Mouse (Mus musculus): ENCODE measurements around the gene Dgkh. TPM values are rescaled to one million over a fixed set of nuclear protein-coding genes. Genes with fewer than 3 reads are reported as not detected.
"Not testable (repeated sequence)": the region's sequence is repeated elsewhere in the genome, so short reads cannot be mapped to it uniquely, and the experiment has no call there.

Dgkh gene
- total RNA-seq, 2 experiments from 2014 or later: 1.3 to 1.5 TPM

DNA sequence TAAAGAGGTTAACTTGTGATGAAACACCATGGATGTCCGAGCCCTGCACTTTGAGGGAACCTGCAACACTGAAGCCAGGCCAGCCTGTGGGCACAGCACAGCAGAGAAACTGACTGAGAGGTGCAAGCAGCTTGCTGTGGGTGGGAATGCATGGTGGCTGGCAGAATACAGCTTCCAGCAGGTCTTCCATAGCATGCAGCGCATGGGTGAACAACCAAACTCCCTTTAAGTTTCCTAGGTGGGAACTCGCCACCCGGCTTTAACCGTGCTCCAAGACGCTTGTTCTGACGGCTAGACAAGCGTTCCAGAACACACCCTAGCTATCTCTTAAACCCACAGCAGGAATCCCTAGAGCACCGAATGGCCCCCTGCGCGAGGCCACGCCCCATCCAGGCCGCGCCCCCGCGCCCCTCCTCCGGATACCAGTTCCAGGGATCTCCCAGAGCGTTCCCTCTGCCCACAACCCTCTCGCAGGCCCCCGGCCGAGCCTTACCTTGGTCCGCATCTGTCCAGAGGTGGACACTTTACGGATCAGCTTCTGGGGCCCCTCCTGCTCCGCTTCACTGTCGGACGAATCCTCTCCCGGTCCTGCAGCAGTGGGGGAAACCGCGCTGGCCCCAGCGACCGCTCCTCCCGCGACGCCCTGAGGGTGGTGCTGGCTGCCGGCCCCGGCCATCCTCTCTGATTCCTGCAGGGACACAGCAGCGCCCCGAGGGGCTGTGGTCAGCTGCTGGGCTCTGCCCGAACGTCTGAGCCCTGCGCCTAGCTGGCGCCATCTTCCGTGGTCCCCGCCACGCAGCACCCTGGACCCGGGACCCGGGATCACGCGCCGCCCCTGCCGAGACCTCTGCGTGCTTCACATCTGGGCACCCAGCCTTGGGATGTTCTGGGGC lies 7.9 kb downstream of the Dgkh start:
- peak; percentile 84 for ATAC-seq (replicated peaks; ENCODE audit: poor library complexity, severe bottlenecking)

DNA sequence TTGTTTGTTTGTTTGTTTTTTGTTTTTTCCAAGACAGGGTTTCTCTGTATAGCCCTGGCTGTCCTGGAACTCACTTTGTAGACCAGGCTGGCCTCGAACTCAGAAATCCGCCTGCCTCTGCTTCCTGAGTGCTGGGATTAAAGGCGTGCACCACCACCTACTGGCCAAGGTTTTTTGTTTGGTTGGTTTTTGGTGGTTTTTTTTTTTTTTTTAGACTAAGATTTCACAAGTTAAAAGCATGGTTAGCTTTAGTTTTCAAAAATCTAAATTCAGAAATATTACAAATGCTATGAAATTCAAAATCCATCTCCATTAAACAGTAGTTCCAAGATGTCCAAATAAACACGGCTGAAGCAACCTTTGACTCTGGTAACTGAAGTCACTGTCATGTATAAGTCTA lies 8.9 kb downstream of the Dgkh start:
- not testable (repeated sequence) for ATAC-seq (replicated peaks; ENCODE audit: poor library complexity, severe bottlenecking)

DNA sequence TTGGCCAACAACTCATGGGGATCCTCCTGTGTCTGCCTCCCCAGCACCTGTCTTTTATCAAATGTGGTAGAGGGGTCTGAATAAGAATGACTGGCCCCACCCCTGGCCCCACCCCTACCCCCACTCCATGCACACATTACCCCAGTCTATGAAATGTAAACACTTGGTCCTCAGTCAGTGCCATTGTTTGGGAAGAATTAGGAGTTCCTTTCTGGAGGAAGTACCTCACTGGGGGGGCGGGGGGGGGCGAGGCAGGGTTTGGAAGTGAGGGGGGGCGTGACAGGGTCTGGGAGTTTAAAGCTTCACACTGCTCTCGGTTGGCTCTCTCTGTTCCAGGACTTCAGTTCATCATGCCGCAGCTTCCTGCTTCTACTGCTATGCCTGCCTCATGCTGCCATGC lies 10.5 kb downstream of the Dgkh start:
- no peak for ATAC-seq (replicated peaks; ENCODE audit: poor library complexity, severe bottlenecking)

DNA sequence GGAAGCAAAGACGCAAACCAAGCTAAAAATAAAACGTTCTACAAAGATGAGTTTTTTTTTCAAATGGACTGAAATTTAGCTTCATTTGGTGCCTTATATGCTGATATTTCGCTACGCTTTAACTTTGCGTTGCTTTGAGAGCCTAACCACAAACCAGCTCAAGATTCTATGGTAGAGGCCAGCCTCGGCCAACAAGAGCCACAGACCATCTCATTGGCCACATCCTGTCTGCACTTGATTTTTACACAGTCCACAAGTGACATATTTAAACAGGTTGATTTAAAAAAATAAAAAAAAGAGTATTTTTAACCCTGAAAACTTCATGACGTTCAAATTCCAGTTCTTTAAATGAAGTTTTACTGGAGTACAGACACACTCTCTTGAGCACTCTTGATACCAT lies 16.5 kb downstream of the Dgkh start:
- ATAC-seq (replicated peaks; ENCODE audit: poor library complexity, severe bottlenecking): no peak

DNA sequence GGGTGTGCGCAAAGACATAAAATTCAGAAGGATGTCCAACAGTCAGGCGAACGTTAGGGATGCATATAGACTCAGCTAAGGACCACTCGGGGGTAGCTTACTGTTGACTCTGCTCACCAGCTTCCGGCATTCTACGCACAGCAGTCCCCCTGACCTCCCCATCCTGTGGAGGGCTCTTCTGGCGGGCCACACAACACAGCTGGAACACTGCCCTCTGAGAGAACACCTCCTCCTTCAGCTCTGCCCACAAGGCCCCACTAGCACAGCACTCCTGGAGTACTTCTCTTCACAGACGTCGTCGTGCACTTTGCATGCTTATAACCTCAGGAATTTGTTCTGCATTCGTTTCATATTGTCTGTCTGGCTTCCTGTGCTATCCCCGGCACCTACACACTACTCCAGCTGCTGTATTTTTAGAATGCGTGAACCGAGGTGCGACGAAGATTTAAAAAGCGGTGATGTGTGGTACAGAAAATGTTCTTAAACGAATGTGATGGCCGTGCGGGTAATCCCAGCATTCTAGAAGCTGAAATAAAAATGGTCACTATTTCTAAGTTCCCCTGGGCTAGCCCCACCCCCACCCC lies 19.9 kb downstream of the Dgkh start:
- no peak for ATAC-seq (replicated peaks; ENCODE audit: poor library complexity, severe bottlenecking)

DNA sequence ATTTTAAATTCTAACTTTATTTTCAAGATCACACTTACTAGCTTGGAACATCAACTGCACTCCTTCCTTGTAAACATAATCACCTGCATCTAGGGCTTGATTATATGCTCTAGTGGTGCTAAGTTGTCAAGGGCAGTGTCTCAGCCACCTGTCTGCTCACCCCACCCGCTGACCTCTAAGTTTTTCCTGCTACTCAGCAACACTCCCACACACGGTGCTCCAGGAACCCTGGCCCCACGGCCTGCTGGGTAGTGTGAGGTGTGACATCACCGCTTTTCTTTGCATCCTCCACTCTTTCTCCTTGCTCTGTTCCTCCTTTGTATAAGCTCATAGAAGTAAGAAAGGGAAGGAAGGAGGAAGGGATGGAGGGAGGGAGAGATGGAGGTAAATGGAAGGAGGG lies 21.9 kb downstream of the Dgkh start:
- ATAC-seq (replicated peaks; ENCODE audit: poor library complexity, severe bottlenecking): no peak

DNA sequence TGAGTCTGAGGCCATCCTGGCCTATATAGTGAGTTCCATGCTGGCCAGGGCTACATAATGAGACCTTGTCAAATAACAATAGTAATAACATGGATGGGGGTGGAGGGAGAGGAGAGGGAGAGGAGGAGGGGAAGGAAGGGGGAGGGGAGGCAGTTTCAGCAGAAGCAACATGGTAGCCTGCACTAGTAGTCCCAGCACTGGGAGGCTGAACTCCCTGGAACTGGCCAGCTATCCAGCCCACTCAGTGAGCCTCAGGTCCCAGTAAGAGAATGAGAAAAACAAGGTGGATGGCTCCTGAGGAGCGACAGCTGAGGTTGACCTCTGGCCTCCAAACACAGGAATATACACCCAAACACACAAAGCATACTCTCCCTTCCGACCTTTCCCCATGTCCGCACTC lies 27.0 kb downstream of the Dgkh start:
- no peak for ATAC-seq (replicated peaks; ENCODE audit: poor library complexity, severe bottlenecking)

DNA sequence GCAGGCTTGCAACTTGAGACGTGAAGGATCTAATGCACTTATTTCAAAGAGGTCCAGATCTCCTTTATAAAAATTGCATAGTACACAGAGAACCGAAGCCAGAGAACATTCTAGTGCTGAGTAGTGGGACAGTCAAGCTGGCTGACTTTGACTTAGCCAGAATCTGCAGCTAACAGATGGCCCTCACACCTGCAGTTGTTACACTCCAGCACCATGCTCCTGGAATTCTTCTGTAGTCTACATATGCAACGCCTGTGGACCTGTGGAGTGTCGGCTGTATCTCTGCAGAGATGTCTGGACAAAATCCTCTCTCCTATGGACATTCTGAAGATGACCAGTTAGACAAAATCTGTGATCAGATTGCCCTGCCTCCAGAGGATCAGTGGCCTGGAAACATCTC lies 28.6 kb downstream of the Dgkh start:
- no peak for ATAC-seq (replicated peaks; ENCODE audit: poor library complexity, severe bottlenecking)

DNA sequence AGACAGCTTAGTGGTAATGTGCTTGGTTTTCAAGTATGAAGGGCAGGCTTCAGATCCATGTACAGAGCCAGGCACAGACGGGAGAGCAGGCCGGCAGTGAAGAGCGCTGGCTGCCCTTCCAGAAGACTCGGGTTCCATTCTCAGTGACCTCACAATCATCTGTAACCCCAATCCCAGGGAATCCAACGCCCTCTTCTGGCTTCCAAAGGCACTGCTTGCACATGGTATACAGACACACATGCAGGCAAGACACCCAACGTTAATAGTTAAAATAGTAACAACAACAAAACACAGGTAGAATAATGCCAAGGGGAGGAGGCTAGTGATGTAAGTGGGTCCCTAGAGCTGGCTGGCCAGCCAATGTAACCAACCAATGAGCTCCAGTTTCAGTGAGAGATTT lies 29.2 kb downstream of the Dgkh start:
- ATAC-seq (replicated peaks; ENCODE audit: poor library complexity, severe bottlenecking): no peak

DNA sequence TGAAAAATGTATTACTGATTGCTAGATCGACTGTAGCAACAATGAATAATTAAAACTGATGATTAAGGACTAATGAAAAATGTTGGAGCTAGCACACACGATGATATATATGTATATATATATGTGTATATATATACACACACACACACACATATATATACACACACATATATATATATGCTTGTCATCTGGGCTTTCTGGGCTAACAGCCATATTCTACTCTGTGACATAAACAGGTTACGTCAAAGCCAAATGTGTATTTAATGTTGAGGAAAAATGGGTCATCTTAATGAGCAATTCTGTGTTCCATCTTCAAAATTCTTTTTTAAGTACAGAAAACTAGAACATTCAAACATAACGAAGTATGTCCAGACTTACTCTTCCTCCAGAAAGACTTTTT lies 30.5 kb downstream of the Dgkh start:
- no peak for ATAC-seq (replicated peaks; ENCODE audit: poor library complexity, severe bottlenecking)

DNA sequence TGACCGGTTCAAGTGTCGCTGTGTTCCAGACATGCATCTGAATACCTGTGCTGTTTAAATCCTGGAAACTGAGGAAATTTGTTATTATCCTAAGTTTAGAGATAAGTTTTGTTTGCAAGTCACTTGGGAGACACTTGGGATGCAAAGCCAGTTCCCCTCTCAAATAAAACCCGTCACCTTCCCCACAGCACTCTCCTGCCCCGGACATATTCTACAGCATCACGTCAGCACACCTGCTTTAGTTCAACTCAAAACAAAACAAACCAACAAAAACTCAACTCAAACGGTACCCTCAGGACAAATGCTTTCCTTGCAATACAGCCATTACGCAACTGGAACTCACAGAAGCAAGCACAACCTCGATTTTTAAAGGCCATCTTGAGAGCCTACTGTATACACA lies 31.1 kb downstream of the Dgkh start:
- no peak for ATAC-seq (replicated peaks; ENCODE audit: poor library complexity, severe bottlenecking)

DNA sequence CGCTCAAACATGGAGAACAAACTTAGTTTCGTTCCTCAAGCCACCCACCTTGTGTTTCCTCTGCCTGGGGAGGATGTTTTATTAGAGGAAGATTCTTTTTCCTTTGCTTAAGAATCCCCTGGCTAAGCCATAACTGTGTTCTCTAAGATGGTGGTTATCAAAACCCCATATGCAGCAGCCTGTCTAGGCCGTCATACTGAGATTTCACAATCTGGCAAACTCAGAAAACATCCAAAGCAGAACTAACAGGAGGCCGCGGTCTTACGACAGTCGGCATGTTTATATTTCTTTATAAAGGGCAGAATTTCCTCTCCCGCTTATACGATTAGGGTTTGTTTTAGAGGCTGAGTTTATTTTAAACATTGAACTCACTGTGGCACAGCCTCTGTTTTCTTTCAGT lies 31.5 kb downstream of the Dgkh start:
- peak; percentile 85 for ATAC-seq (replicated peaks; ENCODE audit: poor library complexity, severe bottlenecking)

DNA sequence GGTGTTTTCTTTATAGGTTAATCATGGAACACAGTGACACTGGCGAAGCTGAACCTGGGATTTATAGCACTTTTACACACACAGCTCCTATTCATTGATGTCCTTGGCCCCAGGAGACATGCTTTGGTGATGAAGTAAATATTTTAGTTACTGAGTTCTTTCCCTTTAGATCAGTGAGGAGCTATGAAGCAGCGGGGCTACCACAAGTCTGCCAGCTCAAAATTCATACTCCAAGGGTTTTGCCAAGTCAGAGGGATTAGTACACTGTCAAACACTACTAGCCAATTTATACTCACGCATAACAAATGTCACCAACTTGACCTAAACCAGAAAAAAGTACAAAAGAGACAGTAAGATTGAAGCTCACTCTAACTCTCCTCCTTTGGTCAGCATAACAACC lies 32.9 kb downstream of the Dgkh start:
- no peak for ATAC-seq (replicated peaks; ENCODE audit: poor library complexity, severe bottlenecking)

DNA sequence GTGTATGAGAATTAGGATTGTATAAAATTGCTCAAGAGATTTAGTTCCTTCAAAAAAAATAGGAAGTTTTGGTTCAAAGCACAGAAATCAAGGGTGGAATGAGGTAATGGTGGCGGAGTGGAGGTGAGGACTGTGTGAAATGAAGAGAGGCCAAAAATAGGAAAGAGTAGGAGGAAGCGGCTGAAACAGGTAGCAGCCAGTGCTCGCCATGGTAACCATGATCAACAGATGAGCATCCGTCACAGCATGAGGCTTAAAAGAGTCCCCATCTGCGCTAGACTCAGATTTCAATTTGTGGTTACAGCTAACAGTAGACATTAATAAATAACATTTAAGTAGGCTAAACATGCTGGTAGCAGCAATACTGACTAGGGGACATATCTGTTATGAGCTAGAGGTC lies 33.4 kb downstream of the Dgkh start:
- ATAC-seq (replicated peaks; ENCODE audit: poor library complexity, severe bottlenecking): peak; percentile 54

DNA sequence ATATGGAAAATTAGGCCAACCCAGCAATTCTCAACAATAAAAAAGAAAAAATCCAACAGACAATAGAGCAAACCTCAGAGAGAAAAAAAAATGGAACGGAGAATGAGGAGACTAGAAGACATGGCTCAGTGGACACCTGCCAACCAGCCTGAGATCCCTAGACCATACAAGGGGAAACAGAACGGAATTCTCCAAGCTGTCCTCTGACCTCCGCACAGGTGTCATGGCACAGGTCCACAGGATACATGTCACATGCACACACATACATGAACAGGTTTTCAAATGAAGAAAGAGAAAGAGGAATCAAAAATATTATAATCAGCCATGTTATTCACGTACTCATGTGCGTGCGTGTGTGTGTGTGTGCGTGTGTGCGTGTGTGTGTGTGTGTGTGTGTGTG lies 38.5 kb downstream of the Dgkh start:
- ATAC-seq (replicated peaks; ENCODE audit: poor library complexity, severe bottlenecking): no peak

DNA sequence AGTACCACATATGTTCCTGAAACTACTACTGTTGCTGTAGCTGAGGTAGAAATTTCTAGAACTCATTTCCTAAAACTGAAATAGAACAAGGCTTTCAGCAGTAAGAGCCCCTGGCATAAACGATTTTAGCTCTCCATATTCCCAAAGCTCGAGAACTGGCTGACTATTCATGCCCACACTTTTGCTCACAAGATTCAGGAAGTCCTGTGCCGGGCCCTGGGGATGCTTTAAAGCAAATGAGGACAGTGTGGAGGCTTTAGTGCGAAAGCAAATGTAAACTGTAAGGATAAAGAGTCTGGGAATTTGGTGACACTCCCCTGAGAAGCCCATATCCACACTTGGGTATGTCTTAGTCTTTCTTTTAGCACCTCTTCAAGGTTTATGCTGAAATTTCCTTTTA lies 40.0 kb downstream of the Dgkh start:
- no peak for ATAC-seq (replicated peaks; ENCODE audit: poor library complexity, severe bottlenecking)

DNA sequence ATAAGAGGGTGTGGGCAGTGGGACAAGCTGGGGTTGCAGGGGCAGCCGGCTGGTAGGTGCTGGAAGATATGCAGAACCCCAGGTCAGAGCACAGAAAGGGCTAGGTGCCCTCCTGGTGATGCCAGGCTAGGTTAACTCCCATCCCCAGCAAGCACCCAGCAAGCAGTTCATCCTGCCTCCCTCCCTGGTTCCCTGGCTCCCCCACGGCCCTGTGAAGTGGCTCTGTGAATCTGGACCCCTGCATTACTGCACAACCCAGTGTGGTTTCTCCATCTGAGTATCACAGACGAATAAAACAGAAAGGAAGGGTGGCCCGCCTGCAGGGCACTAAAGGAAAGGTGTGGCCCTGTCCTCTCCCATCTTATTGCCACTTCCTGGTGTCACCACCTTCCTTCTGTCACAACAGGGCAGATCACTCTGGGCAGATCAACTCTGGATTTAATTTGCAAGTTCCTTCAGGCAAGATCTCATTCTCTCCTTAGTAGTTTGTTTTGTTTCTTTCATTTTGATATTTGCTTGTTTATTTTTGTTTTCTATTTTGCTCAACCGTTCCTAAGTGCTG lies 40.6 kb downstream of the Dgkh start:
- ATAC-seq (replicated peaks; ENCODE audit: poor library complexity, severe bottlenecking): peak; percentile 61

DNA sequence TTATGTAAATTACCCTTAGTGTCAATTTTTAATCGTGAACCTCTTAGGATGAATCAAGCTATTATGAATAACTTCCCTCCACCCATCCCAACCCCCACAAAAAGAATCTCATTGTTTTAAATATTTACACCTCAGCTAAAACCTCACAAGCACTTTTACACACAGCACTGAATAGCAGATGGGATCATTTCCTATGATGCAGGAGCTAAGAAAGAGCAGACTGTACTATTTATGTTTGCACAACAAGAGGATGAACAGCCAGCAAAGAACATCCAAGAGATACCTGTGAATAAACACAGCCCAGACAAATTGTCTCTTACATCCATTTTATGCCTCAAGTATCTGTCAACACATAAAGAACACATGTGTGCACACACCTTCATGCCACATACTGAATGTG lies 41.7 kb downstream of the Dgkh start:
- no peak for ATAC-seq (replicated peaks; ENCODE audit: poor library complexity, severe bottlenecking)

DNA sequence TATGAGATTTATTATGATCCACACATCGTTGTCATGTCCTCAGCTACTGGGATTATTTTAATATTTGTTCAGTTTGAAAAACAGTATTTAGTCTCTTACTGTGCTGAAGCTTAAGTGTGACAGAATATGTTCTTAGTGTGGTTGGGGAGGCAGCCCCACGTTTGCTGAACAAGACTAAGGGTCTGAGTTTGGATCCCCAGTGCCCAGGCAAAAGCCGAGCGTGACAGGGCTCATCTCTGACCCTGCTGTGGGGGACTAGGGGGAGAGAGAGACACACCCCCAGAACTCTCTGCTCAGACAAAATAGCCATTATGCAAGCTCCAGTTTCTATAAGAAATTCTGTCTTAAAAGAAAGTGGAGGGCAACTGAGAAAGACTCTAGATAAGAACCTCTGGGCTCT lies 42.2 kb downstream of the Dgkh start:
- no peak for ATAC-seq (replicated peaks; ENCODE audit: poor library complexity, severe bottlenecking)

DNA sequence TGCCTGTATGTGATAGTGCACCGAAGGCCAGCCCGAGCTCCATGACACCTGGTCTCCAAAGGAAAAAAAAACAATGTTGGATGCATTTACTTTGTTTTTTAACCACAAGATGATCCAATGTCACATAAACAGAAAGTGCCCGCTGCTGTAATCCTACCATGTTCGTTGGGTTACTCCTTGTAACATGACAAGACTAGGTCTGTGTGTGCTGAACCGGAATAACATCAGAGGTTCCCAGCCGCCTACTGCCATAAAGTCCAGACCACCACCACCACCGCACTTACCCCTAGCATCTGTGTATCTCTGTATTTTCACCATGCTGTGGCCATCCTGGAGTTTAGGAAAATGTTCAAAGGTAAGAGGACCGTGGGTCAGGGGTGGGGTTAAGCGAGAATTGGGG lies 42.6 kb downstream of the Dgkh start:
- ATAC-seq (replicated peaks; ENCODE audit: poor library complexity, severe bottlenecking): no peak

DNA sequence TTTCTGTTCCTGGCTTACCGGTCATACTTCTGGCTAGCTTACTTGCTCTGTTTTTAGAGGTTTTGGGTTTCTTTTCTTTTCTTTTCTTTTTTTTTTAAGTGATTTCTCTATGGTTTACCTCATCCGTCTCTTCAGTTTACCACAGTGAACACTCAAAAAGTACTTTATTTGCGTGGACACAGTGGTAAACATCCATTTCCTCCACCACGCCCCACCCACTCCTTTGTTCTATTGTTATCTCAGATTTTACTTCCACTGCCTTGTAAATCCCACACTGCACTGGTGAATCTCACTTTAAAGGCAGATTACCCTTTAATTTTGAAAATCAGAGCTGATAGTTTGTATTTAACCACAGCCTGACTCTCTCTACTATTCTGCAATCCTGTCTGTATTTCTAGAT lies 44.9 kb downstream of the Dgkh start:
- ATAC-seq (replicated peaks; ENCODE audit: poor library complexity, severe bottlenecking): no peak

DNA sequence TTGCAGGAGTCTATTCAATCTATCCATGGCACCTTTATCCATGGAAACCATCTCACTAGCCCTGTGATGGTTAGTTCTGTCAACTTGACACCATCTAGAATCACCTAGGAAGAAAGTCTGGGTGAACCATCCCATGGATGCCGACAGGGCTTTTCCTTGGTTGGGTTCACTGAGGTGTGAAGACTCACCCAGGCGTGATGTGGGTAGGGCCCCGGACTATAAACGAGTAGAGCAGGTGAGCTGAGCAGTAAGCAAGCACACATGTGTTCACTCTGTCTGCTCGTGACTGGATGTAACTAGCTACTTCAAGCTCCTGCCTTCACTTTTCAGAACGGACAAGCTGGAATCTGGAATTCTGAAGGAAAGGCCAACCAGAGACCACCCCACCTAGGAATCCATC lies 45.9 kb downstream of the Dgkh start:
- no peak for ATAC-seq (replicated peaks; ENCODE audit: poor library complexity, severe bottlenecking)
